Mouse (Mus musculus): ENCODE measurements around the gene Gm20388. TPM values are rescaled to one million over a fixed set of nuclear protein-coding genes. Genes with fewer than 3 reads are reported as not detected.

The Gm20388 gene
- polyA plus RNA-seq, 1 experiment, result 18.7 TPM

DNA sequence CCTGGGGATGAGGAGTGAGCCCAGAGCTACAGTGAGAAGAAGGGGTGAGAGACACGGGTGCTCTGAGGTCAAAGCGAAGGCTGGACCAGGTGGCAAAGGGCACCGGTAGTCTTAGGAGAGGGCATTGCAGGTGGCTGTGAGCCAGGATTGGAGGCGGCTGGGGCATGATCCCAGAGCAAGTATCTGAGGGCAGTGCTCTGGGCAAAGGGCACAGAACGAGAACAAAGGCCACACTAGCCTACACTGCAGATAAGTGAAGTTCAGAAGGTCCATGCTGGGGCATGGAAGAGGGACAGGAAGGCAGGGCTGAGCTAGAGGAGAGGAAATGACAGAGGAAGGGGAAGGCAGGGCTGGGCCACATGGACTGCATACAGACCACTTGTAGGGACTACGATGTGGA is 531.0 kb downstream of the Gm20388 start:
- Histone ChIP-seq H3K27ac (ENCODE audit: insufficient read depth, low read length) (no peak overlapping the region), H3K4me3 (replicated peaks; ENCODE audit: insufficient read depth, low read depth, low read length) (no peak overlapping the region), H3K27me3 (ENCODE audit: control insufficient read depth, insufficient read depth, low read length) (no peaks in the 10 kb centered on the region), H3K4me1 (ENCODE audit: control insufficient read depth, insufficient read depth, low read length) (peaks cover 57% of the 10 kb centered on the region)
- 91% methylated on average over 6 of the region's 6 CpGs for WGBS
- no peak for DNase-seq
- TF ChIP-seq POLR2A (IDR thresholded peaks at IDR 0.05; ENCODE audit: borderline replicate concordance, insufficient read depth, low read length) (no peak), CTCF (IDR thresholded peaks at IDR 0.05; ENCODE audit: borderline replicate concordance, insufficient read depth, low read depth, low read length) (no peak)

- 10% methylated on average over 4 of the region's 4 CpGs for WGBS
- DNase-seq, result no peak
- TF ChIP-seq POLR2A (IDR thresholded peaks at IDR 0.05; ENCODE audit: borderline replicate concordance, insufficient read depth, low read length) (no peak), CTCF (IDR thresholded peaks at IDR 0.05; ENCODE audit: borderline replicate concordance, insufficient read depth, low read depth, low read length) (no peak)
- H3K4me1 ChIP-seq (ENCODE audit: control insufficient read depth, insufficient read depth, low read length), result peaks cover 49% of the 10 kb centered on the region
- no peaks in the 10 kb centered on the region for H3K27me3 ChIP-seq (ENCODE audit: control insufficient read depth, insufficient read depth, low read length)
- H3K4me3 ChIP-seq (replicated peaks; ENCODE audit: insufficient read depth, low read depth, low read length), result no peak overlapping the region
- H3K27ac ChIP-seq (ENCODE audit: insufficient read depth, low read length), result no peak overlapping the region
Observed at GRCm38 (mm10) chr8:120442306-120443003, 531.8 kb downstream of the Gm20388 start.

DNA sequence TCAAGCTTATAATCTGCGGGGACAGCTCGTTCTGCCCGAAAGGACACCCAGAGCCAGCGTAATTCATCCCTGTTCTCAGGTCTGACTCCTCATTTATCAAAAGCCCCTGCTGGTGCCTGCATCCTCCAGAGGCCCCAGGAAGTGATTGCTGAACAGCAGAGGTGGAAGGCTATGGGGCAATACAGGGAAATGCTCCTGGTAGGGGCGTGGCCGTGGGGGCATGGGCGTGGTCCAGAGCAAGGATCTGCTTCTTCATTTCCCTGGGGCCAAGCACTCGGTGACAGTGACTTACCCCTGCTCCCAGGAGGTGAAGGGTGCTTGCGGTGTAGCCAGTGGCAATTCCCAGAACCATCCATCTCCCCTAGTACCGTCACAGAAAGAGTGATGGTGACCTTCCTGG is 534.6 kb downstream of the Gm20388 start:
- no peak for DNase-seq
- 92% methylated on average over 10 of the region's 10 CpGs for WGBS
- no peak for TF ChIP-seq POLR2A (IDR thresholded peaks at IDR 0.05; ENCODE audit: borderline replicate concordance, insufficient read depth, low read length)
- TF ChIP-seq CTCF (IDR thresholded peaks at IDR 0.05; ENCODE audit: borderline replicate concordance, insufficient read depth, low read depth, low read length), result no peak
- H3K4me1 ChIP-seq (ENCODE audit: control insufficient read depth, insufficient read depth, low read length), result peaks cover 24% of the 10 kb centered on the region
- no peak overlapping the region for H3K27ac ChIP-seq (ENCODE audit: insufficient read depth, low read length)
- no peak overlapping the region for H3K4me3 ChIP-seq (replicated peaks; ENCODE audit: insufficient read depth, low read depth, low read length)
- H3K27me3 ChIP-seq (ENCODE audit: control insufficient read depth, insufficient read depth, low read length), result no peaks in the 10 kb centered on the region

- Histone ChIP-seq H3K27ac (ENCODE audit: insufficient read depth, low read length) (no peak overlapping the region), H3K4me3 (replicated peaks; ENCODE audit: insufficient read depth, low read depth, low read length) (no peak overlapping the region), H3K27me3 (ENCODE audit: control insufficient read depth, insufficient read depth, low read length) (no peaks in the 10 kb centered on the region), H3K4me1 (ENCODE audit: control insufficient read depth, insufficient read depth, low read length) (no peaks in the 10 kb centered on the region; the same call in 1 of the 2 replicates)
- no peak for DNase-seq
- WGBS, result 73% methylated on average over 6 of the region's 6 CpGs
- TF ChIP-seq POLR2A (IDR thresholded peaks at IDR 0.05; ENCODE audit: borderline replicate concordance, insufficient read depth, low read length) (no peak), CTCF (IDR thresholded peaks at IDR 0.05; ENCODE audit: borderline replicate concordance, insufficient read depth, low read depth, low read length) (no peak)
Observed at GRCm38 (mm10) chr8:120448131-120448530, 537.5 kb downstream of the Gm20388 start.

DNA sequence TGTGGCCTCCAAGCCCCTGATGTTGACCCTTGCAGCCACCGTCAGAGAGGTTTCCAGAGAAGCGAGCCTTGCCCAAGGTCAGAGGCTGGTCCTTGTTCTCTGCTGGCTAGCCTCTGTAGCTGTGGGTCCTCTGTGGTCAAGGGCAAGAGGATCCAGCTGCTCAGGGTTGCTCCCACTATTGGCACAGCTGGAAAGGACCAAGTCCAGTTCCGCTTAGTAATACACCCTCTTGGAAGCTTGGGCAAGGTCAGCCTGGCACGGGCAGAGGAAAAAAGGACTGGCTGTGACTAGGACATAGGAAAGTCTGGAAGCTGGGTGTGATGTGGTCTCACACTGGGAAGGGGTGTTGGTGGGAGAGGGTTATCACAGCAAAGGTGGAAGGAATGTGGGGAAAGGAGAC is 538.5 kb downstream of the Gm20388 start:
- no peaks in the 10 kb centered on the region for H3K27me3 ChIP-seq (ENCODE audit: control insufficient read depth, insufficient read depth, low read length)
- no peak for TF ChIP-seq POLR2A (IDR thresholded peaks at IDR 0.05; ENCODE audit: borderline replicate concordance, insufficient read depth, low read length)
- no peak for TF ChIP-seq CTCF (IDR thresholded peaks at IDR 0.05; ENCODE audit: borderline replicate concordance, insufficient read depth, low read depth, low read length)
- H3K4me1 ChIP-seq (ENCODE audit: control insufficient read depth, insufficient read depth, low read length), result no peaks in the 10 kb centered on the region; the same call in 1 of the 2 replicates
- H3K4me3 ChIP-seq (replicated peaks; ENCODE audit: insufficient read depth, low read depth, low read length), result no peak overlapping the region
- no peak overlapping the region for H3K27ac ChIP-seq (ENCODE audit: insufficient read depth, low read length)
- WGBS, result 81% methylated on average over 4 of the region's 4 CpGs
- no peak for DNase-seq

GRCm38 (mm10) chr8:120449608-120450031 is 539.0 kb downstream of the Gm20388 start:
- no peaks in the 10 kb centered on the region for H3K27me3 ChIP-seq (ENCODE audit: control insufficient read depth, insufficient read depth, low read length)
- H3K4me1 ChIP-seq (ENCODE audit: control insufficient read depth, insufficient read depth, low read length), result no peaks in the 10 kb centered on the region; the same call in 1 of the 2 replicates
- no peak for DNase-seq
- no peak overlapping the region for H3K27ac ChIP-seq (ENCODE audit: insufficient read depth, low read length)
- 46% methylated on average over 17 of the region's 17 CpGs for WGBS
- no peak overlapping the region for H3K4me3 ChIP-seq (replicated peaks; ENCODE audit: insufficient read depth, low read depth, low read length)
- no peak for TF ChIP-seq POLR2A (IDR thresholded peaks at IDR 0.05; ENCODE audit: borderline replicate concordance, insufficient read depth, low read length)
- no peak for TF ChIP-seq CTCF (IDR thresholded peaks at IDR 0.05; ENCODE audit: borderline replicate concordance, insufficient read depth, low read depth, low read length)

GRCm38 (mm10) chr8:120452111-120452510 is 541.5 kb downstream of the Gm20388 start:
- Histone ChIP-seq H3K4me1 (ENCODE audit: control insufficient read depth, insufficient read depth, low read length) (no peaks in the 10 kb centered on the region; the same call in 1 of the 2 replicates), H3K27me3 (ENCODE audit: control insufficient read depth, insufficient read depth, low read length) (no peaks in the 10 kb centered on the region), H3K4me3 (replicated peaks; ENCODE audit: insufficient read depth, low read depth, low read length) (no peak overlapping the region), H3K27ac (ENCODE audit: insufficient read depth, low read length) (no peak overlapping the region)
- DNase-seq, result no peak
- TF ChIP-seq CTCF (IDR thresholded peaks at IDR 0.05; ENCODE audit: borderline replicate concordance, insufficient read depth, low read depth, low read length) (no peak), POLR2A (IDR thresholded peaks at IDR 0.05; ENCODE audit: borderline replicate concordance, insufficient read depth, low read length) (no peak)
- 91% methylated on average over 2 of the region's 2 CpGs for WGBS

- 90% methylated on average over 6 of the region's 6 CpGs for WGBS
- no peak for TF ChIP-seq POLR2A (IDR thresholded peaks at IDR 0.05; ENCODE audit: borderline replicate concordance, insufficient read depth, low read length)
- no peak for TF ChIP-seq CTCF (IDR thresholded peaks at IDR 0.05; ENCODE audit: borderline replicate concordance, insufficient read depth, low read depth, low read length)
- Histone ChIP-seq H3K27me3 (ENCODE audit: control insufficient read depth, insufficient read depth, low read length) (no peaks in the 10 kb centered on the region), H3K27ac (ENCODE audit: insufficient read depth, low read length) (no peak overlapping the region), H3K4me3 (replicated peaks; ENCODE audit: insufficient read depth, low read depth, low read length) (no peak overlapping the region), H3K4me1 (ENCODE audit: control insufficient read depth, insufficient read depth, low read length) (peaks cover 1% of the 10 kb centered on the region; the same call in 1 of the 2 replicates)
- no peak for DNase-seq
Observed at GRCm38 (mm10) chr8:120454404-120454803, 543.8 kb downstream of the Gm20388 start.
